Mouse (Mus musculus): ENCODE results near the gene Lce1d. TPM values are rescaled to one million over a fixed set of nuclear protein-coding genes. Genes with fewer than 3 reads are reported as not detected.

Lce1d gene
- polyA plus RNA-seq, 1 experiment, result not detected

DNA sequence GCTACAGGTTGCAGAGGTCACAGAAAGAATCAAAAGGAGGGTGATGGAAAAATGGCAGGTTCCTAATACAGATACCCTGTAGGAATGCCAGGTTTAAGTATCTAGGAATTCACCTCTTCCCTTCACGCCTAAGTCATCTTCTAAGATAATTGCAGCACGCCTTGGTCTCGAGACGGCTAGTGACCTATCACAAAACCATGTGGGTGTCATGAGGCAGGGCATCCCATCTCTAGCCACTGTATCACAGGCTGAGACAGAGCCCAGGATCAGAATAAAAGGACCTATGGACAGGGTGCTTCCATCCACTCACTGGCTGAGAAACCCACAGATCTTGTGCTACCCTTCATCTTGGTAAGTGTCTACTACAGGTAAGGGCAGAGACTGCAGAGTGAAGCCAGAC is 8.1 kb downstream of the Lce1d start, which contains the start of gene Lce1c:
Gene Lce1c, plus strand, starts transcription at position 301 of the 400 bp plus-strand sequence.
- H3K4me3 ChIP-seq (ENCODE audit: extremely low read depth, insufficient read depth, insufficient read length), result no peak within 1 kb of the TSS
- no peak for DNase-seq (ENCODE audit: low read depth in 1 of 2, low spot score in 2 of 2)
- no peaks in the 10 kb centered on the region for H3K36me3 ChIP-seq (ENCODE audit: control insufficient read depth, insufficient read depth, low read length)
- H3K27me3 ChIP-seq (ENCODE audit: control insufficient read depth, insufficient read depth, low read length), result no peaks in the 10 kb centered on the region
- no peaks in the 10 kb centered on the region for H3K4me1 ChIP-seq (ENCODE audit: control insufficient read depth, insufficient read depth, insufficient read length)
- H3K27ac ChIP-seq (ENCODE audit: insufficient read depth, low read length), result no peak within 1 kb of the TSS
- 89% methylated on average over 4 of the region's 4 CpGs for WGBS
- TF ChIP-seq CTCF (IDR thresholded peaks at IDR 0.05; ENCODE audit: extremely low read depth, insufficient read depth, insufficient read length, insufficient replicate concordance) (no peak), POLR2A (IDR thresholded peaks at IDR 0.05; ENCODE audit: low read depth, low read length) (no peak)

DNA sequence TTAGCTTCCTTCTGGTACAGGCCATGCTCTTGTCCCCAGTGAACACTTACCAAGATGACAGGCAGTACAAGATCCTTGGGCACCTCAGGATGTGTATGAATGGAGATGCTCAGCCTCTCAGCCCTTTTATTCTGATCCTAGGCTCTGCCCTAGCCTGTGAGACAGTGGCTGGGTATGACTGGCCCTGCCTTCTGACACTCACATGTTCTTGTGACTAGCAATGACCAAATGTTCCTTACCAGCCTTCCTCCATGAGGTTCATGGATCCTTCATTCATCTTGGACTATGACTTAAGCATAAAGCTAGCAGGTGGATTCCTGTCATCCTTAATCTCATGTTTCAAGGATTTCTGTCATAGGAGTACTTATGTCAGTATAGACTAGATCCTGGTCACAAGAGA is 16.8 kb downstream of the Lce1d start, which contains the start of gene Lce1a2:
Gene Lce1a2, minus strand, starts transcription at position 101 of the 400 bp plus-strand sequence.
- TF ChIP-seq POLR2A (IDR thresholded peaks at IDR 0.05; ENCODE audit: low read depth, low read length), result no peak
- TF ChIP-seq CTCF (IDR thresholded peaks at IDR 0.05; ENCODE audit: extremely low read depth, insufficient read depth, insufficient read length, insufficient replicate concordance), result no peak
- Histone ChIP-seq H3K4me3 (ENCODE audit: extremely low read depth, insufficient read depth, insufficient read length) (no peak within 1 kb of the TSS), H3K36me3 (ENCODE audit: control insufficient read depth, insufficient read depth, low read length) (no peaks in the 10 kb centered on the region), H3K4me1 (ENCODE audit: control insufficient read depth, insufficient read depth, insufficient read length) (no peaks in the 10 kb centered on the region), H3K27me3 (ENCODE audit: control insufficient read depth, insufficient read depth, low read length) (no peaks in the 10 kb centered on the region), H3K27ac (ENCODE audit: insufficient read depth, low read length) (no peak within 1 kb of the TSS)
- DNase-seq (ENCODE audit: low read depth in 1 of 2, low spot score in 2 of 2), result no peak

DNA sequence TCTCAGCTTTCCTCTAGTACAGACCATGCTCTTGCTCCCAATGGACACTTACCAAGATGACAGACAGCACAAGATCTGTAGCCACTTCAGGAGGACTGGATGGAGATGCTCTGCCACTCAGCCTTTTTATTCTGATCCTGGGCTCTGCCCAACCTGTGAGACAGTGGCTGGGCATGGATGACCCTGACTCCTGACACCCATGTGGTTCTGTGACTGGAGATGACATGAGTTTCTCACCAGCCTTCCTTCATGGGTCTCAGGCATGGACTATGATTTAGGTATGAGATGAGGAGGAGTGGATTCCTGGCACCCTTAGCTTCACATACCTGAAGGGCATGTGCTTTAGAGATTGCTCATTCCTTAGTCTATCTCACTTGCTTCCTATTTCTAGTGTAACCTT is 30.2 kb downstream of the Lce1d start, which contains the start of gene Lce1b:
Gene Lce1b, minus strand, starts transcription at position 101 of the 400 bp plus-strand sequence.
- DNase-seq (ENCODE audit: low read depth in 1 of 2, low spot score in 2 of 2), result no peak
- no peak for TF ChIP-seq CTCF (IDR thresholded peaks at IDR 0.05; ENCODE audit: extremely low read depth, insufficient read depth, insufficient read length, insufficient replicate concordance)
- no peak for TF ChIP-seq POLR2A (IDR thresholded peaks at IDR 0.05; ENCODE audit: low read depth, low read length)
- H3K4me1 ChIP-seq (ENCODE audit: control insufficient read depth, insufficient read depth, insufficient read length), result no peaks in the 10 kb centered on the region
- no peaks in the 10 kb centered on the region for H3K36me3 ChIP-seq (ENCODE audit: control insufficient read depth, insufficient read depth, low read length)
- no peaks in the 10 kb centered on the region for H3K27me3 ChIP-seq (ENCODE audit: control insufficient read depth, insufficient read depth, low read length)
- no peak within 1 kb of the TSS for H3K4me3 ChIP-seq (ENCODE audit: extremely low read depth, insufficient read depth, insufficient read length)
- no peak within 1 kb of the TSS for H3K27ac ChIP-seq (ENCODE audit: insufficient read depth, low read length)

DNA sequence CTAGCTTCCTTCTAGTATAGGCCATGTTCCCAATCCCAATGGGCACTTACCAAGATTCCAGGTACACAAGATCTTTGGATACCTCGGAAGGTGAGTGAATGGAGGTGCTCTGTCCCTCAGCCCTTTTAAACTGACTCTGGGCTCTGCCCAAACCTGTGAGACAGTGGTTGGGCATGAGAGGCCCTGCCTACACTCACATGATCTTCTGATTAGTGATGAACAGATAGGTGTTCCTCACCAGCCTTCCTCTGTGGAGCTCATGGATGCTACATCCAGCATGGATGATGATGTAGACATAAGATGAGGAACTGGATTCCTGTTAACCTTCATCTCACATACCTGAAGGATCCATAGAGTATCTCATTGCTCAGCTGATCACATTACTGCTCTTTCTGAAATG is 38.8 kb downstream of the Lce1d start, which contains the start of gene Lce1a1:
Gene Lce1a1, minus strand, starts transcription at position 101 of the 400 bp plus-strand sequence.
- TF ChIP-seq CTCF (IDR thresholded peaks at IDR 0.05; ENCODE audit: extremely low read depth, insufficient read depth, insufficient read length, insufficient replicate concordance) (no peak), POLR2A (IDR thresholded peaks at IDR 0.05; ENCODE audit: low read depth, low read length) (no peak)
- no peak for DNase-seq (ENCODE audit: low read depth in 1 of 2, low spot score in 2 of 2)
- Histone ChIP-seq H3K4me1 (ENCODE audit: control insufficient read depth, insufficient read depth, insufficient read length) (no peaks in the 10 kb centered on the region), H3K27ac (ENCODE audit: insufficient read depth, low read length) (no peak within 1 kb of the TSS), H3K4me3 (ENCODE audit: extremely low read depth, insufficient read depth, insufficient read length) (no peak within 1 kb of the TSS), H3K27me3 (ENCODE audit: control insufficient read depth, insufficient read depth, low read length) (no peaks in the 10 kb centered on the region), H3K36me3 (ENCODE audit: control insufficient read depth, insufficient read depth, low read length) (no peaks in the 10 kb centered on the region)
- 76% methylated on average over 1 of the region's 1 CpGs for WGBS

DNA sequence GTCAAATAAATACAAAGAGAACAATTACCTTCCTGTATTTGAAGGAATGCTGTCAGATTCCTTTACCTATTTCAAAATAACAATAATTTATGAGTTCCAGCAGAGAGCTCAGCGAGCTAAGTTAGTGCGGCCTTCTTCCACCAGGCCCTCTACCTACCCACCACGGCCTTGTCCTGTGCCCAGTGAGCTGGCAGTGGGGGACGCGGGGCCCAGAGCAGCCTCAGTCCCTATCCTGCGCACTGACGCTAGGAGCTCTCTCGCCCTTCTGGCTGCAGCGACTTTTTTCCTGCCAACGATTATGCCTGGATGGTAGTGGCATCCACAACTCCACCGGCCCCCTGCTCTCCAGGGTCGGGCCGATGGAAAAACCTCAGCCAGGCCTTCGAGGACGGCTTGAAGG is 47.2 kb downstream of the Lce1d start:
- H3K36me3 ChIP-seq (ENCODE audit: control insufficient read depth, insufficient read depth, low read length), result no peaks in the 10 kb centered on the region

DNA sequence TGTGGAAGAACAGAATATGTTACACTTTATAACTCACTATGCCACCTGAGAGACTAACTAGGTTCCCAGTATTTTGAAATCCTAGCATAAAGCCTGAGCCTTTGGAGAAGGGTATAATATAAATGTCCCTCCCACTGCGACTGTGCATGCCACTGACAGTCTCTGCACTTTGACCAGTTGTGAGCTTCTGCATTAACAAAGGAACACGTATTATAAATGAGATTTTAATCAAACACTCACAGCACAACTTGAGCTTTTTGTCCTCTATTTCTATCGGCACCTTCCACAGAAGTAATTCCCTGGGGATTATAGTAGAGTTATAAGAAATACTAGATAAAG is 48.4 kb downstream of the Lce1d start:
- H3K27ac ChIP-seq (ENCODE audit: insufficient read depth, low read length), result no peak overlapping the region
- no peaks in the 10 kb centered on the region for H3K27me3 ChIP-seq (ENCODE audit: control insufficient read depth, insufficient read depth, low read length)
- 82% methylated on average over 3 of the region's 3 CpGs for WGBS
- no peak overlapping the region for H3K4me3 ChIP-seq (ENCODE audit: extremely low read depth, insufficient read depth, insufficient read length)
- TF ChIP-seq CTCF (IDR thresholded peaks at IDR 0.05; ENCODE audit: extremely low read depth, insufficient read depth, insufficient read length, insufficient replicate concordance), result no peak
- H3K36me3 ChIP-seq (ENCODE audit: control insufficient read depth, insufficient read depth, low read length), result no peaks in the 10 kb centered on the region
- no peak for DNase-seq (ENCODE audit: low read depth in 1 of 2, low spot score in 2 of 2)
- no peaks in the 10 kb centered on the region for H3K4me1 ChIP-seq (ENCODE audit: control insufficient read depth, insufficient read depth, insufficient read length)

More for the DNA sequence above, 47.2 kb downstream of the Lce1d start:
- no peaks in the 10 kb centered on the region for H3K27me3 ChIP-seq (ENCODE audit: control insufficient read depth, insufficient read depth, low read length)
- no peaks in the 10 kb centered on the region for H3K4me1 ChIP-seq (ENCODE audit: control insufficient read depth, insufficient read depth, insufficient read length)
- TF ChIP-seq POLR2A (IDR thresholded peaks at IDR 0.05; ENCODE audit: low read depth, low read length) (no peak), CTCF (IDR thresholded peaks at IDR 0.05; ENCODE audit: extremely low read depth, insufficient read depth, insufficient read length, insufficient replicate concordance) (no peak)
- H3K27ac ChIP-seq (ENCODE audit: insufficient read depth, low read length), result no peak overlapping the region
- DNase-seq (ENCODE audit: low read depth in 1 of 2, low spot score in 2 of 2), result no peak
- no peak overlapping the region for H3K4me3 ChIP-seq (ENCODE audit: extremely low read depth, insufficient read depth, insufficient read length)
- 89% methylated on average over 15 of the region's 15 CpGs for WGBS

DNA sequence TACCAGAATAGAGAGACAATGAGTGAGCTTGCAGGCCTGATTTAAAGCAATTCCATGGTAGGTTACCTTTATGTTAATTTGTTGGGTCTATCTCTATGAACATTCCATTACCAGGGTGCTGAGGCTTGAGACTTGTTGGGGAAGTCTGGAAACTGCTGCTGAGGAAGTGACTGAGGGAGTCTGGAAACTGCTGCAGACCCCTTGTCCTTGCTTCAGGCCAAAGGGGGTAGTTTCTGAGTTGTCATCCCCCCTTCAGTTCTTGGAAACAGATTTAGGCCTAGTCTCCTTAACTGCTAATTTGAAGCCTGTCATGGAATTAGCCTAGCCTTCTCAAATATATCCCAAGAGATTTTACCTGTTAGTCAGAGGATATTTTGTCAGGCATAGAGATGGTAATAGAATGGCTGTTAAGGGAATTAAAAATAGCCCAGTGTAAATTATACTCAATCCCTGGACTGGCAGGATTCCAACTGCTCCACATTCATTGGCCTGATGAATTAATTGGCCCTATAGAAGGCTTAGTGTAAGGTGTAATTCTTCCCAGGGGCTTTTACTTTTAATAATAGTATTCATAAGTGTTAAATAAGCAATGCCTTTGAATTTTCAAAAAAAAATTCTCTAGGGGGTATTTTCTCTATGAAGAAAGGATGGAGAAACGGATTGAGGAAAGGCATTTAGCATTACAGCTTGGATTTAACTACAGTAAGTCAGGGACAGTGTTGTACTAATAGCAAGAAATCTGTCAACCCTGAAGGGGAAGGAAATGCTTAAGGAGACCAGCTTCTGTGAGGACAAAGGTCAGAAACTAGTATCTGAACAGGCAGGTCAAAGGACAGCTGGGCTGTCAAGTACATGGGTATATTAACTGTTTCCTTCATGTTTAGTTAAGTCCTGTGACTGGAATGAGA is 49.0 kb downstream of the Lce1d start:
- H3K4me1 ChIP-seq (ENCODE audit: control insufficient read depth, insufficient read depth, insufficient read length), result no peaks in the 10 kb centered on the region
- no peak overlapping the region for H3K4me3 ChIP-seq (ENCODE audit: extremely low read depth, insufficient read depth, insufficient read length)
- no peak overlapping the region for H3K27ac ChIP-seq (ENCODE audit: insufficient read depth, low read length)
- DNase-seq (ENCODE audit: low read depth in 1 of 2, low spot score in 2 of 2), result no peak
- WGBS, result 44% methylated on average over 1 of the region's 1 CpGs
- no peaks in the 10 kb centered on the region for H3K36me3 ChIP-seq (ENCODE audit: control insufficient read depth, insufficient read depth, low read length)
- no peak for TF ChIP-seq POLR2A (IDR thresholded peaks at IDR 0.05; ENCODE audit: low read depth, low read length)
- no peaks in the 10 kb centered on the region for H3K27me3 ChIP-seq (ENCODE audit: control insufficient read depth, insufficient read depth, low read length)

Other genes with a start within 250 kb of the Lce1d start
- gene Sprr1b, start 248.4 kb downstream of the Lce1d start, polyA plus RNA-seq (2012; rRNA removed), result not detected in 2 replicates
- not detected in 2 replicates for gene Sprr3, start 228.5 kb downstream of the Lce1d start, polyA plus RNA-seq (2012; rRNA removed)
- gene Sprr1a, start 201.3 kb downstream of the Lce1d start, polyA plus RNA-seq (2012; rRNA removed), result 0.15 TPM in 1 of 2 replicates, not detected in the other
- gene Sprr4, start 186.7 kb downstream of the Lce1d start, polyA plus RNA-seq (2012; rRNA removed), result not detected in 2 replicates
- not detected in 2 replicates for gene 2310046K23Rik, start 152.7 kb downstream of the Lce1d start, polyA plus RNA-seq (2012; rRNA removed)
- gene Ivl, start 113.5 kb downstream of the Lce1d start, polyA plus RNA-seq (2012; rRNA removed), result not detected in 2 replicates
- gene Smcp, start 98.2 kb downstream of the Lce1d start, polyA plus RNA-seq (2012; rRNA removed), result not detected in 2 replicates
- gene 2210017I01Rik, start 79.7 kb downstream of the Lce1d start, polyA plus RNA-seq (2012; rRNA removed), result not detected in 2 replicates
- not detected in 2 replicates for gene Lce6a, start 65.5 kb downstream of the Lce1d start, polyA plus RNA-seq (2012; rRNA removed)
- not detected in 2 replicates for gene Lce1a1, start 38.9 kb downstream of the Lce1d start, polyA plus RNA-seq (2012; rRNA removed)
- not detected in 2 replicates for gene Lce1b, start 30.3 kb downstream of the Lce1d start, polyA plus RNA-seq (2012; rRNA removed)
- gene Lce1a2, start 16.9 kb downstream of the Lce1d start, polyA plus RNA-seq (2012; rRNA removed), result not detected in 2 replicates
- gene Lce1c, start 8.0 kb downstream of the Lce1d start, polyA plus RNA-seq (2012; rRNA removed), result not detected in 2 replicates
- gene Lce1e, start 21.9 kb upstream of the Lce1d start, polyA plus RNA-seq (2012; rRNA removed), result not detected in 2 replicates
- gene Lce1f, start 33.1 kb upstream of the Lce1d start, polyA plus RNA-seq (2012; rRNA removed), result not detected in 2 replicates
- not detected in 2 replicates for gene Gm38119, start 51.9 kb upstream of the Lce1d start, polyA plus RNA-seq (2012; rRNA removed)
- not detected in 2 replicates for gene Lce1g, start 65.1 kb upstream of the Lce1d start, polyA plus RNA-seq (2012; rRNA removed)
- not detected in 2 replicates for gene Lce1h, start 77.9 kb upstream of the Lce1d start, polyA plus RNA-seq (2012; rRNA removed)
- not detected in 2 replicates for gene Lce1i, start 91.7 kb upstream of the Lce1d start, polyA plus RNA-seq (2012; rRNA removed)
- not detected in 2 replicates for gene Lce1j, start 103.3 kb upstream of the Lce1d start, polyA plus RNA-seq (2012; rRNA removed)
- not detected in 2 replicates for gene Lce1k, start 120.7 kb upstream of the Lce1d start, polyA plus RNA-seq (2012; rRNA removed)
- gene Kprp, start 140.0 kb upstream of the Lce1d start, polyA plus RNA-seq (2012; rRNA removed), result not detected in 2 replicates
- not detected in 2 replicates for gene Lce1l, start 164.1 kb upstream of the Lce1d start, polyA plus RNA-seq (2012; rRNA removed)
- not detected in 2 replicates for gene 2310050C09Rik, start 183.0 kb upstream of the Lce1d start, polyA plus RNA-seq (2012; rRNA removed)
- not detected in 2 replicates for gene Lce3a, start 239.0 kb upstream of the Lce1d start, polyA plus RNA-seq (2012; rRNA removed)
- gene Lce3b, start 245.8 kb upstream of the Lce1d start, polyA plus RNA-seq (2012; rRNA removed), result not detected in 2 replicates